Mouse (Mus musculus) liver, embryonic 12.5 days (tissue): ENCODE results near the gene Gm49369. TPM values are rescaled to one million over a fixed set of nuclear protein-coding genes. Genes with fewer than 3 reads are reported as not detected.

ENCODE experiments used
- polyA plus RNA-seq: library from polyadenylated mRNA; unstranded; fragments of >200 nt; fragmentation: Nextera tagmentation; extraction: Ambion mirVana; gene quantifications from 2 replicates; pipeline ENCODE4 v1.2.1, GENCODE M21; 2016

The Gm49369 gene
- polyA plus RNA-seq, 1 experiment from 2014 or later = not detected

Other genes starting within 250 kb of the Gm49369 start
- not detected in 2 replicates for gene Gm39115, start 246.6 kb downstream of the Gm49369 start, polyA plus RNA-seq
- gene Gm45337, start 238.1 kb downstream of the Gm49369 start, polyA plus RNA-seq = not detected in 2 replicates
- not detected in 2 replicates for gene Gm29735, start 225.6 kb downstream of the Gm49369 start, polyA plus RNA-seq
- gene Gm4553, start 216.9 kb downstream of the Gm49369 start, polyA plus RNA-seq = not detected in 2 replicates
- gene Krtap5-2, start 206.7 kb downstream of the Gm49369 start, polyA plus RNA-seq = not detected in 2 replicates
- gene Gm10153, start 192.3 kb downstream of the Gm49369 start, polyA plus RNA-seq = not detected in 2 replicates
- not detected in 2 replicates for gene Krtap5-3, start 181.3 kb downstream of the Gm49369 start, polyA plus RNA-seq
- not detected in 2 replicates for gene Gm7579, start 170.8 kb downstream of the Gm49369 start, polyA plus RNA-seq
- not detected in 2 replicates for gene Krtap5-5, start 152.7 kb downstream of the Gm49369 start, polyA plus RNA-seq
- not detected in 2 replicates for gene Gm40460, start 141.6 kb downstream of the Gm49369 start, polyA plus RNA-seq
- not detected in 2 replicates for gene Gm2431, start 124.3 kb downstream of the Gm49369 start, polyA plus RNA-seq
- not detected in 2 replicates for gene Gm4559, start 108.3 kb downstream of the Gm49369 start, polyA plus RNA-seq
- gene Krtap5-1, start 85.5 kb downstream of the Gm49369 start, polyA plus RNA-seq = not detected in 2 replicates
- gene Krtap5-4, start 79.1 kb downstream of the Gm49369 start, polyA plus RNA-seq = not detected in 2 replicates
- gene Ifitm10, start 8.9 kb downstream of the Gm49369 start, polyA plus RNA-seq = 1.5 and 2.5 TPM in 2 replicates
- gene Ctsd, start 5.4 kb upstream of the Gm49369 start, polyA plus RNA-seq = 289 and 295 TPM in 2 replicates
- gene Syt8, start 52.2 kb upstream of the Gm49369 start, polyA plus RNA-seq = not detected in 2 replicates
- gene Tnni2, start 59.1 kb upstream of the Gm49369 start, polyA plus RNA-seq = 1.8 and 2.4 TPM in 2 replicates
- 16.7 and 17.0 TPM in 2 replicates for gene Lsp1, start 78.1 kb upstream of the Gm49369 start, polyA plus RNA-seq
- gene Tnnt3, start 116.2 kb upstream of the Gm49369 start, polyA plus RNA-seq = 0.51 TPM in 1 of 2 replicates, not detected in the other
- 10.4 and 14.4 TPM in 2 replicates for gene Mrpl23, start 150.0 kb upstream of the Gm49369 start, polyA plus RNA-seq